Mouse (Mus musculus) ES-Bruce4 (cell line): ENCODE measurements around the gene Pigw.

Experiments
- CTCF ChIP-seq: IDR thresholded peaks from one replicate; pipeline ENCODE4 v1.8.1; 2011; ENCODE audit warnings: low read depth, low read length
- EP300 ChIP-seq: IDR thresholded peaks from 2 replicates; pipeline ENCODE4 v1.6.1; 2011; ENCODE audit warnings: low read depth, low read length; ENCODE audit not compliant: insufficient read depth
- POLR2A ChIP-seq: IDR thresholded peaks from one replicate; pipeline ENCODE4 v1.8.1; 2011; ENCODE audit warnings: low read length; ENCODE audit not compliant: insufficient read depth

DNA sequence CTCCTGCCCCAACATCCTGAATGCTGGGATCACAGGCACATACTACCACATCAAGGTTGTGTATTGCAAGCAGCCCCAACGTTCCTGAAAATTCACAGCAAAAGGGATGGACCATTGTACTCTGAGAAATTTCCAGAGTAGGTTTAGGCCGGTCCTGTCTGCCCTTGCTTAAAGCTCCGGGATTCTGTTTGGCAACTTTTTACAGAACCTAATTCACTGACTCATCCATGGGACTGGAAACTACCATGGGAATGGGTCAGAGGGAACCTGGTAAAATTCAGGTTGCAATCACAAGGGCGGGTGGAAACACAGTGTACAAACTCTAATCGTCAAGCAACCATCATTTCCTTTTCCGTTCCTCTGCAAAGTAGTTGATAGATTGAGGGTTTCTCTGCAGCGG lies 39.9 kb upstream of the Pigw start:
- TF ChIP-seq EP300 (no peak), CTCF (no peak), POLR2A (no peak)
